Mouse (Mus musculus) WW6 (cell line): ENCODE measurements around the gene Sox18.

Experiments used
- DNase-seq: peaks from one replicate; pipeline ENCODE4 v3.0.0-alpha.2; 2013; ENCODE audit warnings: low read depth, low spot score

Sox18 gene

GRCm38 (mm10) chr2:181646626-181647472 is 24.6 kb downstream of the Sox18 start:
- no peak for DNase-seq

GRCm38 (mm10) chr2:181645666-181646065 is 25.8 kb downstream of the Sox18 start:
- DNase-seq, result no peak

GRCm38 (mm10) chr2:181644361-181644760 is 27.1 kb downstream of the Sox18 start:
- DNase-seq, result peak; percentile 13

- no peak for DNase-seq
Measured at GRCm38 (mm10) chr2:181635865-181636264, 35.6 kb downstream of the Sox18 start.

GRCm38 (mm10) chr2:181632624-181633023 is 38.8 kb downstream of the Sox18 start:
- no peak for DNase-seq

- no peak for DNase-seq
Measured at GRCm38 (mm10) chr2:181628471-181628870, 43.0 kb downstream of the Sox18 start.

- DNase-seq, result no peak
Measured at GRCm38 (mm10) chr2:181623401-181623800, 48.0 kb downstream of the Sox18 start.
